Mouse (Mus musculus) brain, embryonic 14.5 days (tissue): ENCODE results near the gene Prdx2. TPM values are rescaled to one million over a fixed set of nuclear protein-coding genes. Genes with fewer than 3 reads are reported as not detected.

ENCODE experiments used
- DNase-seq: peaks from one replicate; pipeline ENCODE4 v3.0.0-alpha.2; 2011; ENCODE audit warnings: low read depth
- CTCF ChIP-seq: fragments of 200-500 bp; IDR thresholded peaks from 2 replicates; pipeline ENCODE4 v1.5.1; 2012; ENCODE audit warnings: inconsistent platforms, mild to moderate bottlenecking, moderate library complexity, borderline replicate concordance; ENCODE audit not compliant: insufficient read depth, insufficient read length; ENCODE audit errors: extremely low read depth
- POLR2A ChIP-seq: fragments of 200-500 bp; IDR thresholded peaks from 2 replicates; pipeline ENCODE4 v1.6.1; 2012; ENCODE audit warnings: mild to moderate bottlenecking, inconsistent platforms, borderline replicate concordance; ENCODE audit not compliant: poor library complexity, insufficient read depth, insufficient read length, severe bottlenecking; ENCODE audit errors: extremely low read depth
- polyA plus RNA-seq: library from polyadenylated mRNA; depleted of rRNA; stranded (reverse); fragments of >200 nt; gene quantifications from 2 replicates; pipeline ENCODE4 v1.2.3, GENCODE M21; 2012

Prdx2 gene
- polyA plus RNA-seq, 1 experiment = 756 TPM

DNA sequence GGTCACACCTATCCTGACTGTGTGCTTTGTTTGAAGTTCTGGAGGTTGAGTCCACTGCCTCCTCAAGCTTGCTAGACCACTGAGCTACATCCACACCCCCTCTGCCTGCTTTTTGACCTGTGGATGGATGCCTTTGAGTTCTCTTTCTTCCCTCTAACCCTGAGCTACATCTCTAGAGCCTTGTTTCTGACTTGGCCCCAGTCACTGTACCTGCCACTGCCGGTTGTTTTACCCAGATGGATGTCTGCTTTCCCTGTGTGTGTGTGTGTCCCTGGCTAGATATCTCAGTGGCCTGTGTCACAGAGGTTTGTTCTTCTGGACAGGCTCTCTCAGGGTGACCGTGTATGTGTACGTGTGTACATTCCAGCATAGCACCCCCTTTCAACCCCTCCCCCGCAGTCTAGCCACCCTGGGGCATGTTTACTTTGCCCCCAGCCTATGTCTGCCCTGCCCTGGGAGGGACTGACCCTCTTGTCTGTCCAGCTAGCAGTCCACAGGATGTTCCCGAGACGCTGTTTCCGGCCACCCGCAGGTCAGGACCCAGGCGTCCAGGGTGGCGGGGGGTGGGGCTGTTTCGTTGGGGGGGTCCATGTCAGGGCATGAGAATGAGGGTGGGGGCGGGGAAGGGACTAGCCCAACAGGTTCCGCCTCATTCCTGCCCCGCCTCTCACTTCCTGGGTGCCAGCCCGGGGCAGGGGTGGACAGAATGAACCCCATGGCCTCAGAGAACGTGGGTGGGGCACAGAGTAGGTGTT is 15.1 kb downstream of the Prdx2 start:
- TF ChIP-seq CTCF = no peak
- TF ChIP-seq POLR2A = no peak
- no peak for DNase-seq

DNA sequence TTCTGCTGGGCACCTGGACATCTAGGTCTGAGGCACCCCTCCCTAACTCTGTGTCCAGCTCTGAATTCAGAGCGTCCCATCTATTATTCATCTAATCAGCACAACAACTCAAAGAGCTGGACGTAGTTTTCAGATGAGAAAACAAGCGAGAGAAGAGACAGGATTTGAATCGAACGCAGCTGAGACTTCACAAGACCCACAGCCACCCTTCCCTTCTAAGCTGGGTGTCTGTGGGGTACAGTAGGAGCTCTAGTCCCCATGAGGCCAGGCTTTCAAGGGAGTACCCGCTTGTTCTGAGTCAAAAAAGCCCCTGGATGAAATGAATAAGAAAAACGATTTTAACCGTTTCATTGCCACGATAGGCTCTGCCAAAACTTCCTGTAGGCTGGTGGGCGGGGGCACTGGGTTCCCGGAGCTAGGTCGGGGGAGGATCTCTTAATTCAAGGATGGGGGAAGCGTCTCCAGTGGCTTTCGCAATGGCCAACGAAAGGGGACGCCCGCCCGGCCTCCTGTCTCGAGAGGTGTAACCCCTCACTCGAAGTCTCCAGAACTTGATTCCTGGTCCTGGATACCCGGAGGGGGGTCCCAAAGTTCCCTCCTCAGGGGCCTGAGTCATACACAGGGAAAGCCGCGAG is 15.8 kb downstream of the Prdx2 start:
- DNase-seq = no peak
- TF ChIP-seq CTCF = no peak
- TF ChIP-seq POLR2A = no peak

DNA sequence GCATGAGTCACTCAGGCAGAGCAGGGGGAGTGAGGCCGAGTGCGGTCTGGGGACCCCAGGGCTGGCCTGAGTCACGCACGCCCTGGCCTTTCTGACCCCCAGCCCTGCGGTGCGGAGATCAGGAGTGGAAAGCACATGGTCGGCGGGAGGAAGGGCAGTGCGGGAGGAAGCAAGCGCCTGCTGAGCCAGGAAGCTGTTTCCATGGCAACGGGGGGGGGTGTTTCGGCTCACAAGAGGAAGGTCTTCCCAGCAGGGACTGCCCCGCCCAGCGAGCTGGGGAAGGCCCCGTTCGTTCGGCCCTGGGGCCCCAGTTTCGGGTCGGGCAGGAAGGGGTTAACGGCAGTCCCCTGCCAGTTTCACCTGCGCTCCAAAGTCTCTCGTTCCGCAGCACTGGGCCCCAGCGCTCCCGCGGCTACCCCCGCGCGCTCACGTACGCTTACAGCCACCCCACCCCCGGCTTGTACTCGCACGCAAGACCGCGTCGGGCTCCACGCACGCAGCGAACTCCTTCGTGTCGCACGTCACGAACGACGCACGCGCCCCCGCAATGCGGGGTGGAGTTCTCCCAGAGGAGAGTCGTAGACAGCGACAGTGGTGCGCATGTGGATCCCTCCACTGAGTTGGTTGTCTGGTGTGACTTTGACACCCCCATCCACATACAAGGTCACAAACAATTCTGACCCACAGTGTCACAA is 16.4 kb downstream of the Prdx2 start:
- TF ChIP-seq POLR2A (no peak), CTCF (no peak)
- peak; percentile 93 for DNase-seq

DNA sequence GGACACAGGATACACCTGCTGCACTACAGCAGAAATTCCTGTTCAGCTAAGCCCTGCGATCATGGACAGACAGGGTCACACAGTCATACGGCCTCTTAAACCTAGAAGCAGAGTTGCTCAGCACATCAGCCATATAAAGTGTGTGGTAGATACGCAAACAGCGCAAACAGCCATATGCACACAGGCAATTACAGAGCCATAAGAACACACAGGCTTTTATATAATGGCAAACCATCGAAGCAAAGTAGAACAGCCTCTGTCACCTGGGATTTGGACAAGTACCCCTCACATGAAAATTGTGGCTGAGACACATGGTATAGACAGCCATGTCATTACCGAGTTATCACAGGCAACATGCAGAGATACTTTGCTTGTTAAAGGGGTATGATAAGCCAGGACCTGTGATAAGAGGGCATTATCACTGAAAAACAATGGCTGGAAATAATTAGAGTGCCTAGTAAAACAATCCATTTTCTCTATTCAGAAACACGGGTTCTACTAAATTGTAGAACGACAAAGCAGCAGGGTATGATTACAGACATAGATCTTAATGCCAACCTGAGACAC is 17.1 kb downstream of the Prdx2 start:
- no peak for DNase-seq
- TF ChIP-seq POLR2A (no peak), CTCF (no peak)

DNA sequence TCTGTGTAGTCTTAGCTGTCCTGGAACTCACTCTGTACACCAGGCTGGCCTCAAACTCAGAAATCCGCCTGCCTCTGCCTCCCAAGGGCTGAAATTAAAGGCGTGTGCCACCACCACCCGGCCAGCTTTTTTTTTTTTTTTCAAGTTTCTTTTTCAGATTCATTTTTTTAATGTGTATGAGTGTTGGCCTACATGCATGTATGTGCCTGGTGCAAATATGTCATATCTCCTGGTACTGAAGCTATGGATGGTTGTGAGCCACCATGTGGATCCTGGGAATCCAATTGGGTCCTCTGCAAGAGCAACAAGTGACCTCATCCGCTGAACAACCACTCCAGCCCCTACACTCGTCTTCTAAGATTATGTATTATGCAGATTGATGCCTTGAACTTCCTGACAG is 18.0 kb downstream of the Prdx2 start:
- TF ChIP-seq CTCF (no peak), POLR2A (no peak)
- DNase-seq = no peak

DNA sequence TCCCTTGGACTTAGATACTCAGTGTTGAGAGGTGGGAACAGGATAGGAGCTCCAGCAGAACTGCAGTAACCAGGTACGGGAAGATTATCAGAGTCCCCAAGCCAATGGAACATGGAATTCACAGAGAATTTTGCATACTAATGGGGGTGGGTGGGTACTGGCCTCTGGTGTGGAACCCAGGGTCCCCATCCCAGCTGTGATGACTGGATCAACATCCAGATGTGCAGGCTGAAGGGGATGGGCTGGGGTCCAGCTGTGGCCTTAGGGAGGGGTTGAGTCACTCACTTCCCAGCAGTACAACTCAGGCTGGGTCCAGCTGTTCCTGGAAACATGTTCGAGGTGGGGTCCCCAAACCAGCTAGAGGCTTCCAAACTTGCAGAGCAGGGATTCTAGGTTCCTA is 18.5 kb downstream of the Prdx2 start:
- DNase-seq = no peak
- TF ChIP-seq CTCF (no peak), POLR2A (no peak)

DNA sequence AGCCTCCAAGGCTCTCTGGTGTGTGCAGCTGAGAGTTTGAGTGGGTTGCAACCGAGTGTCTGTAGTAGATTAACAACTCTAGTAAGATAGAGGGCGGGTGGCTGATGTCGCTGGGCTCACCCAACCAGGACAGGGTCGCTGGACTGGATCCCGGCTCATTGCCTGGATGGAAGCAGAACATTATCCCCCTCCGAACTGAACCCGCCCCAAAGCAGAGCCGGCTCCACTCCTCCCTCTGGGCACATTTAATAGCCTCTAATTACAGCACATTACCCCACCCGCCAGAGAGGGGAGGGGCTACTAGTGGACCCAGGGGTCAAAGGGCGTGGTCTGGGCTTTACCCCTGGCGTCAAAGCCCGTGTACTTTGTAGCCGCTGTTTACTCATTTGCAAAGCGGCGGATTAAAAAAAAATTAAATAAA is 19.9 kb downstream of the Prdx2 start:
- no peak for TF ChIP-seq CTCF
- TF ChIP-seq POLR2A = no peak
- no peak for DNase-seq

DNA sequence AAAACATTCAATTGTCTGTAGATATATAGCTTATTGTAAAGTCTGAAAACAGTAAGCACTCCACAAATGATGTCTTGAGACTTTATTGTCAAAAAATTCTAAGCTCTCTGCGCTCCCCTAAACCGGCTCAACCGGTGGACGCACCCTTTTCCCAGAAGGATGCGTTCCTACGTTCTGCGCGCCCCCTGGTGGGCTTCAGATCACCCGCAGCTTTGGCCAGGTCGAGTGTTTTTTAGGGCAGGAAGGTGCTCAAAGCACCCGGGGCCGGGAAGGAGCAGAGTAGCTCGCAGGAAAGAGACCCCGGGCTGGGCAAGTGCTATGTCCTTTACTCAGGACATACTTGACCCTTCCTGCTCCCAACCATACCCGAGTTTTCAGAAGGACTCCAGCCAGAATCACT is 20.4 kb downstream of the Prdx2 start:
- DNase-seq = peak; percentile 94
- TF ChIP-seq CTCF = peak; percentile 90
- TF ChIP-seq POLR2A = 0 out of 2 replicates have a peak, but pooled peaks have one; percentile 4

DNA sequence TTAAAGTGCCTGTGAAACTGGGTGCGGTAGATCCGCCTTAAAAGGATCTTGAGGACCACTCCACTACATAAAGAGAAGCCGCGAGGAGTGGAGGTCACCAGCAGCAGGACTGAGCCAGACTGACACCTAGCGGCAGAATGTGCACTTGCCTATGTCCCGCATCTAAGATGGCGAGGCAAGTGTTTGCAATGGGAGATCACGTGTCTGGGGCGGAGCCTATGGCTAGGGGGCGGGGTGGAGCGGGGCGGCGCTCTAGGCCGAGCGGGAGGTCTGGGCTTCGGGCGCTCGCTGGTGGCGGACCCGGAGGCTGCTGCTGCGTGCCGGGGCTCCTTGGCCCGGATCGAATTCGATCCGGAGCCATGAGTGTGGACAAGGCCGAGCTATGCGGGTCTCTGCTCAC is 21.0 kb downstream of the Prdx2 start, which contains the start of gene Hook2:
Gene Hook2, plus strand, starts transcription at position 255 of the 400 bp plus-strand sequence.
- TF ChIP-seq CTCF (peak; percentile 94), POLR2A (peak; percentile 61)
- peak; percentile 99 for DNase-seq

DNA sequence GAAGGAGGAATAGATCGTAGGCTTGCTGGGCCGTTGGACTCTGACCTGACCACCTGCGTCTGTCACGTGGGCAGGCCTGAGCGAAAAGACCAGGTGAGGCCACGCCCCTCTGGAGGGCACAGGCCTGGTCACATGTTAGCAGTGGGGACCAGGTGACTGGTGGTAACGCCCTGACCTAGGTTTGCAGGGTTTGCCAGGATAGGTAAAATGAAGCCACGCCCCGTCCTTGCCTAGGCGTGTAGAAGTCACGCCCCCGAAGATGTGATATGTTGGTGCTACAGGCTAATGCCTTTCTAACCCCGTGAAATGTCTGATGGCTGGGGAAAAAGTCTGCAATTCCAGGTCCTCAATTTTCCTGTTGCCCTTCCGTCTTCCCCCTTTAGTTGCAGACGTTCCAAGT is 21.4 kb downstream of the Prdx2 start:
- DNase-seq = no peak
- TF ChIP-seq POLR2A (no peak), CTCF (no peak)

DNA sequence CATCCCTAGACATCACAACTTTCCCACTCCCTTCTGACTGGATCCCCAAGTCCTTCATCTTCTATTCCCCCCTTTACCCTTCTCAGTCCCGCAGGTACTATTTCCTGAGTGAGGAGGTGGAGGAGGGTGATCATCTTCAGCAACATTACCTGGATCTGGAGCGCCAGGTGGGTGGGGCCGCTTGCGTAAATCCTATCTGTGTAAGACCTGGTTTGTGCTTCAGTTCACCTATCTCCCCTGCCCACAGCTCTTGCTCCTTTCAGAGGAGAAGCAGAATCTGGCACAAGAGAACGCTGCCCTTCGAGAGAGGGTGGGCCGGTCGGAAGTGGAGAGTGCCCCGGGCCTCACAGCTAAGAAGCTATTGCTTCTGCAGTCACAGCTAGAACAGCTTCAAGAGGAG is 25.0 kb downstream of the Prdx2 start:
- TF ChIP-seq POLR2A = no peak
- no peak for TF ChIP-seq CTCF
- no peak for DNase-seq
